Mouse (Mus musculus): ENCODE measurements around the gene Gpnmb.

- TF ChIP-seq CTCF (IDR thresholded peaks at IDR 0.05; ENCODE audit: borderline replicate concordance, insufficient read depth, low read length) (no peak), POLR2A (IDR thresholded peaks at IDR 0.05; ENCODE audit: low read depth, low read length) (no peak)
Measured at GRCm38 (mm10) chr6:49052191-49052590, 15.8 kb downstream of the Gpnmb start.
